Mouse (Mus musculus) midbrain, postnatal 0 days (tissue): ENCODE results near the gene Kcnk12. TPM values are rescaled to one million over a fixed set of nuclear protein-coding genes. Genes with fewer than 3 reads are reported as not detected.

Source experiments
- ATAC-seq: fragments of 200-750 bp; cut with Nextera tagmentation; 2 replicates; pipeline ENCODE4 v1.8.0; 2017; ENCODE audit warnings: moderate number of reproducible peaks, mild to moderate bottlenecking, moderate TSS enrichment, moderate library complexity; ENCODE audit not compliant: low FRiP score
- DNase-seq: peaks from one replicate; pipeline ENCODE4 v3.0.0-alpha.2; 2015; ENCODE audit warnings: low spot score
- H3K27ac ChIP-seq: fragments of 300-500 bp; sonication (generic); 2 replicates; pipeline ENCODE4 v1.5.1; 2014; ENCODE audit warnings: low read depth, mild to moderate bottlenecking, low read length, mixed read lengths
- H3K27me3 ChIP-seq: fragments of 300-500 bp; sonication (generic); 2 replicates; pipeline ENCODE4 v1.6.1; 2014; ENCODE audit warnings: low read length, control low read depth, mixed read lengths; ENCODE audit not compliant: insufficient read depth
- H3K36me3 ChIP-seq: fragments of 300-500 bp; sonication (generic); 2 replicates; pipeline ENCODE4 v1.6.1; 2014; ENCODE audit warnings: low read length, control low read depth, mixed read lengths; ENCODE audit not compliant: insufficient read depth
- H3K4me1 ChIP-seq: fragments of 300-500 bp; sonication (generic); 2 replicates; pipeline ENCODE4 v1.6.1; 2014; ENCODE audit warnings: mild to moderate bottlenecking, control low read depth, antibody characterized with exemption, low read length, mixed read lengths; ENCODE audit not compliant: insufficient read depth
- H3K4me2 ChIP-seq: fragments of 300-500 bp; sonication (generic); 2 replicates; pipeline ENCODE4 v1.6.1; 2014; ENCODE audit warnings: low read depth, mild to moderate bottlenecking, low read length, mixed read lengths; ENCODE audit not compliant: poor library complexity, severe bottlenecking
- H3K4me3 ChIP-seq: fragments of 300-500 bp; sonication (generic); 2 replicates; pipeline ENCODE4 v1.5.1; 2014; ENCODE audit warnings: low read depth, mild to moderate bottlenecking, low read length, moderate library complexity
- H3K9ac ChIP-seq: fragments of 300-500 bp; sonication (generic); replicated peaks from 2 replicates; pipeline ENCODE4 v1.6.1; 2014; ENCODE audit warnings: mild to moderate bottlenecking, low read length, moderate library complexity, mixed read lengths; ENCODE audit not compliant: poor library complexity, severe bottlenecking
- H3K9me3 ChIP-seq: fragments of 300-500 bp; sonication (generic); 2 replicates; pipeline ENCODE4 v1.6.1; 2016; ENCODE audit warnings: low read length, control low read depth
- CTCF ChIP-seq: IDR thresholded peaks from 2 replicates; pipeline ENCODE4 v1.5.1; 2016; ENCODE audit warnings: antibody characterized with exemption, mild to moderate bottlenecking
- WGBS: fragments of 180-500 bp; shearing (Covaris S2); extraction: QIAGEN DNeasy Blood & Tissue Kit; methylation state at CpG from one replicate; pipeline ENCODE4 v1.1.7; 2014; 5-methylcytosine and 5-hydroxymethylcytosine counted together
- polyA plus RNA-seq: library from polyadenylated mRNA; unstranded; fragments of >200 nt; fragmentation: Nextera tagmentation; extraction: Ambion mirVana; gene quantifications from 2 replicates; pipeline ENCODE4 v1.2.1, GENCODE M21; 2015
- total RNA-seq: library from RNA; depleted of rRNA; stranded (reverse); fragments of >200 nt; gene quantifications from 2 replicates; pipeline ENCODE4 v1.2.3, GENCODE M21; 2014

The Kcnk12 gene
- total and polyA plus RNA-seq, 2 experiments from 2014 or later: 2.3 to 7.3 TPM

GRCm38 (mm10) chr17:87744985-87745925 lies 52.5 kb downstream of the Kcnk12 start:
- peak overlapping the region; percentile 73 for H3K27ac ChIP-seq
- peak overlapping the region; percentile 48 for H3K4me3 ChIP-seq
- H3K4me2 ChIP-seq: peak overlapping the region; percentile 79
- ATAC-seq (no peak), DNase-seq (peak; percentile 78)
- H3K4me1 ChIP-seq: no peaks in the 10 kb centered on the region
- WGBS: 11% methylated on average over 32 of the region's 32 CpGs
- peaks cover 12% of the 10 kb centered on the region for H3K27me3 ChIP-seq
- H3K36me3 ChIP-seq: no peaks in the 10 kb centered on the region
- no peaks in the 10 kb centered on the region for H3K9me3 ChIP-seq
- peak overlapping the region; percentile 61; the same call in 1 of the 2 replicates for H3K9ac ChIP-seq
- no peak for TF ChIP-seq CTCF

- Histone ChIP-seq H3K4me3 (no peak overlapping the region), H3K27ac (no peak overlapping the region), H3K4me2 (no peak overlapping the region), H3K36me3 (no peaks in the 10 kb centered on the region), H3K9ac (no peak overlapping the region), H3K4me1 (no peaks in the 10 kb centered on the region), H3K27me3 (0 out of 2 replicates have a peak, but pooled peaks cover 5% of the 10 kb centered on the region), H3K9me3 (no peaks in the 10 kb centered on the region)
- TF ChIP-seq CTCF: peak; percentile 33
- ATAC-seq: no peak
- DNase-seq: no peak
- 57% methylated on average over 1 of the region's 1 CpGs for WGBS
These were observed 58.0 kb downstream of the Kcnk12 start for GRCm38 (mm10) chr17:87739835-87740234.

- DNase-seq: no peak
- TF ChIP-seq CTCF: no peak
These were observed 60.6 kb downstream of the Kcnk12 start for GRCm38 (mm10) chr17:87737144-87737543.

GRCm38 (mm10) chr17:87734471-87734870 lies 63.3 kb downstream of the Kcnk12 start:
- no peak overlapping the region for H3K9ac ChIP-seq
- 89% methylated on average over 8 of the region's 8 CpGs for WGBS
- H3K4me2 ChIP-seq: no peak overlapping the region
- no peaks in the 10 kb centered on the region for H3K27me3 ChIP-seq
- H3K4me3 ChIP-seq: no peak overlapping the region
- H3K4me1 ChIP-seq: no peaks in the 10 kb centered on the region
- no peaks in the 10 kb centered on the region for H3K36me3 ChIP-seq
- DNase-seq: no peak
- no peak overlapping the region for H3K27ac ChIP-seq
- no peak for ATAC-seq
- no peak for TF ChIP-seq CTCF
- H3K9me3 ChIP-seq: no peaks in the 10 kb centered on the region; the same call in 1 of the 2 replicates

More at GRCm38 (mm10) chr17:87737144-87737543, 60.6 kb downstream of the Kcnk12 start:
- H3K4me2 ChIP-seq: no peak overlapping the region
- H3K9ac ChIP-seq: no peak overlapping the region
- H3K9me3 ChIP-seq: no peaks in the 10 kb centered on the region
- 89% methylated on average over 3 of the region's 3 CpGs for WGBS
- ATAC-seq: no peak
- H3K4me1 ChIP-seq: no peaks in the 10 kb centered on the region
- no peaks in the 10 kb centered on the region for H3K27me3 ChIP-seq
- H3K27ac ChIP-seq: no peak overlapping the region
- no peak overlapping the region for H3K4me3 ChIP-seq
- no peaks in the 10 kb centered on the region for H3K36me3 ChIP-seq

GRCm38 (mm10) chr17:87731962-87732361 lies 65.8 kb downstream of the Kcnk12 start:
- Histone ChIP-seq H3K9ac (no peak overlapping the region), H3K4me3 (no peak overlapping the region), H3K27ac (no peak overlapping the region), H3K4me2 (no peak overlapping the region), H3K36me3 (no peaks in the 10 kb centered on the region), H3K9me3 (no peaks in the 10 kb centered on the region; the same call in 1 of the 2 replicates), H3K4me1 (no peaks in the 10 kb centered on the region), H3K27me3 (no peaks in the 10 kb centered on the region)
- DNase-seq: no peak
- no peak for ATAC-seq
- no peak for TF ChIP-seq CTCF
- WGBS: 86% methylated on average over 4 of the region's 4 CpGs
